Mouse (Mus musculus): ENCODE results near the gene Slc31a2.

Gene Slc31a2

GRCm38 (mm10) chr4:62281319-62281718 is 19.0 kb downstream of the Slc31a2 start:
- no peak for DNase-seq (ENCODE audit: low read depth)

GRCm38 (mm10) chr4:62282969-62283368 is 20.6 kb downstream of the Slc31a2 start:
- DNase-seq (ENCODE audit: low read depth): no peak

GRCm38 (mm10) chr4:62285576-62285975 is 23.2 kb downstream of the Slc31a2 start:
- DNase-seq (ENCODE audit: low read depth): no peak

GRCm38 (mm10) chr4:62286257-62286991 is 24.1 kb downstream of the Slc31a2 start:
- peak; percentile 82 for DNase-seq (ENCODE audit: low read depth)

- peak; percentile 51 for DNase-seq (ENCODE audit: low read depth)
Observed at GRCm38 (mm10) chr4:62286992-62287900, 24.9 kb downstream of the Slc31a2 start.

GRCm38 (mm10) chr4:62289226-62289625 is 26.9 kb downstream of the Slc31a2 start:
- no peak for DNase-seq (ENCODE audit: low read depth)

GRCm38 (mm10) chr4:62290816-62291505 is 28.6 kb downstream of the Slc31a2 start:
- DNase-seq (ENCODE audit: low read depth): no peak

- no peak for DNase-seq (ENCODE audit: low read depth)
Observed at GRCm38 (mm10) chr4:62292461-62293180, 30.3 kb downstream of the Slc31a2 start.

GRCm38 (mm10) chr4:62293219-62293861 is 31.0 kb downstream of the Slc31a2 start:
- no peak for DNase-seq (ENCODE audit: low read depth)

- no peak for DNase-seq (ENCODE audit: low read depth)
Observed at GRCm38 (mm10) chr4:62294741-62295140, 32.4 kb downstream of the Slc31a2 start.

- no peak for DNase-seq (ENCODE audit: low read depth)
Observed at GRCm38 (mm10) chr4:62297280-62298130, 35.1 kb downstream of the Slc31a2 start.

GRCm38 (mm10) chr4:62300001-62300400 is 37.6 kb downstream of the Slc31a2 start:
- DNase-seq (ENCODE audit: low read depth): no peak

GRCm38 (mm10) chr4:62302795-62303194 is 40.4 kb downstream of the Slc31a2 start:
- no peak for DNase-seq (ENCODE audit: low read depth)

- no peak for DNase-seq (ENCODE audit: low read depth)
Observed at GRCm38 (mm10) chr4:62303288-62303687, 40.9 kb downstream of the Slc31a2 start.

- no peak for DNase-seq (ENCODE audit: low read depth)
Observed at GRCm38 (mm10) chr4:62306301-62306700, 43.9 kb downstream of the Slc31a2 start.

GRCm38 (mm10) chr4:62306840-62307239 is 44.5 kb downstream of the Slc31a2 start:
- DNase-seq (ENCODE audit: low read depth): no peak

- no peak for DNase-seq (ENCODE audit: low read depth)
Observed at GRCm38 (mm10) chr4:62308406-62308805, 46.0 kb downstream of the Slc31a2 start.

- no peak for DNase-seq (ENCODE audit: low read depth)
Observed at GRCm38 (mm10) chr4:62312821-62313220, 50.5 kb downstream of the Slc31a2 start.

GRCm38 (mm10) chr4:62313641-62314211 is 51.4 kb downstream of the Slc31a2 start:
- no peak for DNase-seq (ENCODE audit: low read depth)

GRCm38 (mm10) chr4:62314516-62314915 is 52.2 kb downstream of the Slc31a2 start:
- DNase-seq (ENCODE audit: low read depth): no peak
